Mouse (Mus musculus) kidney, embryonic 16.5 days (tissue): Measurements from ENCODE around the gene Sord. TPM values are rescaled to one million over a fixed set of nuclear protein-coding genes. Genes with fewer than 3 reads are reported as not detected.

Experiments
- ATAC-seq: fragments of 200-750 bp; cut with Nextera tagmentation; 2 replicates; pipeline ENCODE4 v1.8.0; 2017; ENCODE audit warnings: moderate TSS enrichment; ENCODE audit not compliant: low FRiP score, low TSS enrichment
- H3K27ac ChIP-seq: fragments of 300-500 bp; sonication (generic); 2 replicates; pipeline ENCODE4 v1.5.1; 2014; ENCODE audit warnings: low read length
- H3K27me3 ChIP-seq: fragments of 300-500 bp; sonication (generic); 2 replicates; pipeline ENCODE4 v1.6.1; 2014; ENCODE audit warnings: low read length, control low read depth, mixed read lengths; ENCODE audit not compliant: insufficient read depth
- H3K36me3 ChIP-seq: fragments of 300-500 bp; sonication (generic); 2 replicates; pipeline ENCODE4 v1.6.1; 2014; ENCODE audit warnings: low read length, control low read depth, mixed read lengths; ENCODE audit not compliant: insufficient read depth
- H3K4me1 ChIP-seq: fragments of 300-500 bp; sonication (generic); 2 replicates; pipeline ENCODE4 v1.6.1; 2014; ENCODE audit warnings: low read length, control low read depth, mixed read lengths; ENCODE audit not compliant: insufficient read depth
- H3K4me2 ChIP-seq: fragments of 300-500 bp; sonication (generic); replicated peaks from 2 replicates; pipeline ENCODE4 v1.6.1; 2014; ENCODE audit warnings: low read depth, low read length
- H3K4me3 ChIP-seq: fragments of 300-500 bp; sonication (generic); 2 replicates; pipeline ENCODE4 v1.5.1; 2014; ENCODE audit warnings: mild to moderate bottlenecking, low read length
- H3K9ac ChIP-seq: fragments of 300-500 bp; sonication (generic); replicated peaks from 2 replicates; pipeline ENCODE4 v1.6.1; 2014; ENCODE audit warnings: low read length
- H3K9me3 ChIP-seq: fragments of 300-500 bp; sonication (generic); 2 replicates; pipeline ENCODE4 v1.6.1; 2016; ENCODE audit warnings: low read length, control low read depth
- WGBS: fragments of 180-500 bp; shearing (Covaris S2); extraction: QIAGEN DNeasy Blood & Tissue Kit; methylation state at CpG from one replicate; pipeline ENCODE4 v1.1.7; 2014; 5-methylcytosine and 5-hydroxymethylcytosine counted together
- polyA plus RNA-seq: library from polyadenylated mRNA; unstranded; fragments of >200 nt; fragmentation: Nextera tagmentation; extraction: Ambion mirVana; gene quantifications from 2 replicates; pipeline ENCODE4 v1.2.1, GENCODE M21; 2015

The Sord gene
- polyA plus RNA-seq, 1 experiment from 2014 or later = 62.4 TPM

GRCm38 (mm10) chr2:122264690-122265089 is 30.1 kb downstream of the Sord start:
- no peaks in the 10 kb centered on the region for H3K9me3 ChIP-seq
- no peaks in the 10 kb centered on the region for H3K36me3 ChIP-seq
- no peak overlapping the region for H3K4me3 ChIP-seq
- H3K4me1 ChIP-seq = no peaks in the 10 kb centered on the region
- H3K4me2 ChIP-seq = no peak overlapping the region
- H3K27me3 ChIP-seq = no peaks in the 10 kb centered on the region
- 91% methylated on average over 3 of the region's 3 CpGs for whole genome bisulfite sequencing
- no peak for ATAC-seq
- H3K9ac ChIP-seq = no peak overlapping the region
- no peak overlapping the region for H3K27ac ChIP-seq

- 88% methylated on average over 7 of the region's 7 CpGs for whole genome bisulfite sequencing
- ATAC-seq = no peak
- no peaks in the 10 kb centered on the region for H3K36me3 ChIP-seq
- H3K27me3 ChIP-seq = no peaks in the 10 kb centered on the region
- no peak overlapping the region for H3K4me3 ChIP-seq
- H3K27ac ChIP-seq = no peak overlapping the region
- no peaks in the 10 kb centered on the region for H3K4me1 ChIP-seq
- no peak overlapping the region for H3K4me2 ChIP-seq
- no peaks in the 10 kb centered on the region for H3K9me3 ChIP-seq
- H3K9ac ChIP-seq = no peak overlapping the region
Measured at GRCm38 (mm10) chr2:122266407-122267193, 32.1 kb downstream of the Sord start.

GRCm38 (mm10) chr2:122278769-122279168 is 44.2 kb downstream of the Sord start:
- Histone ChIP-seq H3K9me3 (no peaks in the 10 kb centered on the region), H3K27ac (no peak overlapping the region), H3K27me3 (no peaks in the 10 kb centered on the region), H3K36me3 (no peaks in the 10 kb centered on the region), H3K4me2 (no peak overlapping the region), H3K4me3 (no peak overlapping the region), H3K9ac (no peak overlapping the region), H3K4me1 (no peaks in the 10 kb centered on the region)
- 91% methylated on average over 3 of the region's 3 CpGs for WGBS
- no peak for ATAC-seq

- Histone ChIP-seq H3K9ac (no peak overlapping the region), H3K9me3 (no peaks in the 10 kb centered on the region), H3K36me3 (no peaks in the 10 kb centered on the region), H3K4me1 (no peaks in the 10 kb centered on the region), H3K27ac (no peak overlapping the region), H3K27me3 (no peaks in the 10 kb centered on the region), H3K4me3 (no peak overlapping the region), H3K4me2 (no peak overlapping the region)
- 86% methylated on average over 9 of the region's 9 CpGs for WGBS
- no peak for ATAC-seq
Measured at GRCm38 (mm10) chr2:122284091-122284490, 49.5 kb downstream of the Sord start.

- Histone ChIP-seq H3K27ac (no peak overlapping the region), H3K9me3 (no peaks in the 10 kb centered on the region), H3K4me2 (no peak overlapping the region), H3K4me3 (no peak overlapping the region), H3K9ac (no peak overlapping the region), H3K4me1 (no peaks in the 10 kb centered on the region), H3K36me3 (no peaks in the 10 kb centered on the region), H3K27me3 (no peaks in the 10 kb centered on the region)
- no peak for ATAC-seq
- WGBS = 67% methylated on average over 7 of the region's 7 CpGs
Measured at GRCm38 (mm10) chr2:122286137-122286536, 51.6 kb downstream of the Sord start.

GRCm38 (mm10) chr2:122294916-122295315 is 60.4 kb downstream of the Sord start:
- Histone ChIP-seq H3K27ac (no peak overlapping the region), H3K27me3 (peaks cover 51% of the 10 kb centered on the region), H3K4me2 (no peak overlapping the region), H3K4me3 (no peak overlapping the region), H3K4me1 (peaks cover 18% of the 10 kb centered on the region), H3K9me3 (no peaks in the 10 kb centered on the region), H3K9ac (no peak overlapping the region), H3K36me3 (no peaks in the 10 kb centered on the region)
- WGBS = 3% methylated on average over 7 of the region's 7 CpGs
- ATAC-seq = no peak

- peak overlapping the region; percentile 17 for H3K4me3 ChIP-seq
- no peak; the same call in 1 of the 2 replicates for ATAC-seq
- WGBS = 1% methylated on average over 35 of the region's 35 CpGs
Measured at GRCm38 (mm10) chr2:122297271-122298095, 62.9 kb downstream of the Sord start.

GRCm38 (mm10) chr2:122298096-122298499 is 63.5 kb downstream of the Sord start, which contains the start of gene Duox2:
Gene Duox2 (minus strand): TSS chr2:122298449.
- Histone ChIP-seq H3K36me3 (no peaks in the 10 kb centered on the region), H3K9ac (no peak within 1 kb of the TSS), H3K4me3 (peak within 1 kb of the TSS; percentile 33), H3K27ac (no peak within 1 kb of the TSS), H3K4me1 (peaks cover 28% of the 10 kb centered on the region), H3K4me2 (peak within 1 kb of the TSS; percentile 46), H3K9me3 (no peaks in the 10 kb centered on the region), H3K27me3 (peaks cover 80% of the 10 kb centered on the region)
- ATAC-seq = no peak; the same call in 1 of the 2 replicates
- WGBS = 2% methylated on average over 13 of the region's 13 CpGs

More at GRCm38 (mm10) chr2:122297271-122298095, 62.9 kb downstream of the Sord start:
- Histone ChIP-seq H3K27me3 (peaks cover 75% of the 10 kb centered on the region), H3K9ac (no peak overlapping the region), H3K4me2 (peak overlapping the region; percentile 27; the same call in 1 of the 2 replicates), H3K27ac (no peak overlapping the region), H3K36me3 (no peaks in the 10 kb centered on the region), H3K4me1 (peaks cover 28% of the 10 kb centered on the region), H3K9me3 (no peaks in the 10 kb centered on the region)

- ATAC-seq = no peak
- Histone ChIP-seq H3K9me3 (no peaks in the 10 kb centered on the region), H3K27ac (no peak within 1 kb of the TSS)
Measured at GRCm38 (mm10) chr2:122298596-122299490, 64.3 kb downstream of the Sord start, which contains the start of gene Duoxa2. Gene Duoxa2 (plus strand): TSS chr2:122298900.

More at GRCm38 (mm10) chr2:122298596-122299490, 64.3 kb downstream of the Sord start, which contains the start of gene Duoxa2:
- peak within 1 kb of the TSS; percentile 46 for H3K4me2 ChIP-seq
- WGBS = under 1% methylated on average over 42 of the region's 43 CpGs
- no peak within 1 kb of the TSS for H3K9ac ChIP-seq
- H3K36me3 ChIP-seq = no peaks in the 10 kb centered on the region
- H3K4me1 ChIP-seq = peaks cover 28% of the 10 kb centered on the region
- peaks cover 87% of the 10 kb centered on the region for H3K27me3 ChIP-seq
- H3K4me3 ChIP-seq = peak within 1 kb of the TSS; percentile 33
